Mouse (Mus musculus) thymus, adult 2 months (tissue): ENCODE measurements at regions not wholly inside any gene's neighbourhood (a gene's known extent, or its start where the extent isn't known, plus 50 kb on each side); places are given as distances from the start of the nearest gene placed in this dataset.

Experiments
- CTCF ChIP-seq: fragments of 200-500 bp; IDR thresholded peaks from 2 replicates; pipeline ENCODE4 v1.5.1; 2012; ENCODE audit warnings: mild to moderate bottlenecking, control low read depth, low read length, moderate library complexity, borderline replicate concordance; ENCODE audit not compliant: control insufficient read depth, poor library complexity, insufficient read depth; ENCODE audit errors: extremely low read depth
- POLR2A ChIP-seq: fragments of 200-500 bp; IDR thresholded peaks from 2 replicates; pipeline ENCODE4 v1.6.1; 2012; ENCODE audit warnings: mild to moderate bottlenecking, low read length, control low read depth, moderate library complexity; ENCODE audit not compliant: control insufficient read depth, poor library complexity, insufficient read depth; ENCODE audit errors: extremely low read depth

DNA sequence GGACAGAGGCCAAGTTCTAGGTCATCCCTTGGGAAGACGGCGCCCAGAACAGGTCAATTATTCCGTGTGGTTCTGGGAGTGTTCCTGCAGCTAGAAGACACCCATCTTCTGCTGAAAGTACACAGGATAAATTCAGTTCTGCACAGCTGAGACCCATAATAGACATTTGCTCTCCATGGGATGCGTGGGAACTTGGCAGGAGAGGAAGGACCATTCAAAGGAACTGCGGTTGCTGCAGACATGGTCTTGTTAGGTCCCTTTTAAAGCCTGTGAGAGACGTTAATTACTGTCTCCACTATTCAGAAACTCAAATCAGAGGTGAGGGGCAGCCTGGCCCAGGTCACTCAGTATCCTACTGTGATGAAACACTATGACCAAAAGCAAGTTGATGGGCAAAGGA is 130.4 kb downstream of the Cdc5l start:
- TF ChIP-seq CTCF, result no peak
- TF ChIP-seq POLR2A, result no peak
